Mouse (Mus musculus) midbrain, embryonic 14.5 days (tissue): ENCODE measurements around the gene Hnrnpa1. TPM values are rescaled to one million over a fixed set of nuclear protein-coding genes. Genes with fewer than 3 reads are reported as not detected.
A peak's percentile ranks its signal among the peaks of the same experiment; 100 is the strongest.

ENCODE experiments used
- ATAC-seq: fragments of 200-750 bp; cut with Nextera tagmentation; 2 replicates; pipeline ENCODE4 v1.8.0; 2017; ENCODE audit warnings: moderate number of reproducible peaks, moderate library complexity; ENCODE audit not compliant: low FRiP score, low TSS enrichment
- DNase-seq: peaks from one replicate; pipeline ENCODE4 v3.0.0-alpha.2; 2015
- H3K27ac ChIP-seq: fragments of 300-500 bp; sonication (generic); replicated peaks from 2 replicates; pipeline ENCODE4 v1.5.1; 2014; ENCODE audit warnings: mild to moderate bottlenecking, low read depth, low read length, moderate library complexity
- H3K27me3 ChIP-seq: fragments of 300-500 bp; sonication (generic); 2 replicates; pipeline ENCODE4 v1.6.1; 2014; ENCODE audit warnings: low read length, control low read depth, mixed read lengths; ENCODE audit not compliant: control insufficient read depth, insufficient read depth
- H3K36me3 ChIP-seq: fragments of 300-500 bp; sonication (generic); 2 replicates; pipeline ENCODE4 v1.6.1; 2014; ENCODE audit warnings: low read length, control low read depth; ENCODE audit not compliant: control insufficient read depth, insufficient read depth
- H3K4me1 ChIP-seq: fragments of 300-500 bp; sonication (generic); 2 replicates; pipeline ENCODE4 v1.6.1; 2014; ENCODE audit warnings: mild to moderate bottlenecking, antibody characterized with exemption, low read length, control low read depth; ENCODE audit not compliant: control insufficient read depth, insufficient read depth
- H3K4me2 ChIP-seq: fragments of 300-500 bp; sonication (generic); 2 replicates; pipeline ENCODE4 v1.6.1; 2014; ENCODE audit warnings: mild to moderate bottlenecking, low read length, moderate library complexity
- H3K4me3 ChIP-seq: fragments of 300-500 bp; sonication (generic); replicated peaks from 2 replicates; pipeline ENCODE4 v1.5.1; 2014; ENCODE audit warnings: low read depth, low read length
- H3K9ac ChIP-seq: fragments of 300-500 bp; sonication (generic); replicated peaks from 2 replicates; pipeline ENCODE4 v1.6.1; 2014; ENCODE audit warnings: mild to moderate bottlenecking, low read length, moderate library complexity
- H3K9me3 ChIP-seq: fragments of 300-500 bp; sonication (generic); 2 replicates; pipeline ENCODE4 v1.6.1; 2016; ENCODE audit warnings: low read length, control low read depth, mixed read lengths; ENCODE audit not compliant: control insufficient read depth
- WGBS: fragments of 180-500 bp; shearing (Covaris S2); extraction: QIAGEN DNeasy Blood & Tissue Kit; methylation state at CpG from one replicate; pipeline ENCODE4 v1.1.7; 2014; 5-methylcytosine and 5-hydroxymethylcytosine counted together
- polyA plus RNA-seq: library from polyadenylated mRNA; unstranded; fragments of >200 nt; fragmentation: Nextera tagmentation; extraction: Ambion mirVana; gene quantifications from 2 replicates; pipeline ENCODE4 v1.2.1, GENCODE M21; 2014

Hnrnpa1 gene
- 764 and 768 TPM in 2 replicates for polyA plus RNA-seq

GRCm38 (mm10) chr15:103240160-103241028 lies at the start of gene Hnrnpa1:
Hnrnpa1 (plus strand) TSS chr15:103240432.
- Histone ChIP-seq H3K4me3 (peak within 1 kb of the TSS; percentile 59), H3K9me3 (no peaks in the 10 kb centered on the region), H3K4me1 (peaks cover 30% of the 10 kb centered on the region), H3K9ac (peak within 1 kb of the TSS; percentile 74), H3K27ac (peak within 1 kb of the TSS; percentile 92), H3K4me2 (peak within 1 kb of the TSS; percentile 85), H3K36me3 (peaks cover 36% of the 10 kb centered on the region), H3K27me3 (no peaks in the 10 kb centered on the region)
- ATAC-seq = peak; percentile 94
- DNase-seq = peak; percentile 99
- WGBS = under 1% methylated on average over 47 of the region's 47 CpGs

- Histone ChIP-seq H3K36me3 (peaks cover 44% of the 10 kb centered on the region), H3K27me3 (no peaks in the 10 kb centered on the region), H3K27ac (no peak overlapping the region), H3K9me3 (no peaks in the 10 kb centered on the region), H3K4me3 (no peak overlapping the region), H3K4me1 (no peaks in the 10 kb centered on the region), H3K4me2 (no peak overlapping the region), H3K9ac (peak overlapping the region; percentile 20; the same call in 1 of the 2 replicates)
- WGBS = 69% methylated on average over 10 of the region's 10 CpGs
- ATAC-seq (no peak), DNase-seq (peak; percentile 76)
Measured at GRCm38 (mm10) chr15:103190531-103191462, 49.4 kb upstream of the Hnrnpa1 start.

- ATAC-seq (no peak), DNase-seq (no peak)
- Histone ChIP-seq H3K36me3 (peaks cover 68% of the 10 kb centered on the region), H3K27me3 (no peaks in the 10 kb centered on the region), H3K9me3 (no peaks in the 10 kb centered on the region), H3K4me2 (no peak overlapping the region), H3K4me3 (no peak overlapping the region), H3K27ac (no peak overlapping the region), H3K4me1 (no peaks in the 10 kb centered on the region), H3K9ac (no peak overlapping the region)
- 88% methylated on average over 2 of the region's 2 CpGs for WGBS
Measured at GRCm38 (mm10) chr15:103193606-103194005, 46.6 kb upstream of the Hnrnpa1 start.

- Histone ChIP-seq H3K4me2 (no peak overlapping the region), H3K27ac (no peak overlapping the region), H3K27me3 (no peaks in the 10 kb centered on the region), H3K4me1 (no peaks in the 10 kb centered on the region), H3K9ac (no peak overlapping the region), H3K9me3 (no peaks in the 10 kb centered on the region), H3K36me3 (peaks cover 82% of the 10 kb centered on the region), H3K4me3 (no peak overlapping the region)
- 94% methylated on average over 1 of the region's 1 CpGs for WGBS
- no peak for ATAC-seq
- no peak for DNase-seq
Measured at GRCm38 (mm10) chr15:103196835-103197234, 43.4 kb upstream of the Hnrnpa1 start.

GRCm38 (mm10) chr15:103197785-103198184 lies 42.4 kb upstream of the Hnrnpa1 start:
- Histone ChIP-seq H3K4me3 (no peak overlapping the region), H3K27me3 (no peaks in the 10 kb centered on the region), H3K27ac (no peak overlapping the region), H3K36me3 (peaks cover 79% of the 10 kb centered on the region), H3K9me3 (no peaks in the 10 kb centered on the region), H3K9ac (no peak overlapping the region), H3K4me1 (no peaks in the 10 kb centered on the region), H3K4me2 (no peak overlapping the region)
- ATAC-seq (no peak), DNase-seq (no peak)
- 85% methylated on average over 4 of the region's 4 CpGs for WGBS

GRCm38 (mm10) chr15:103202088-103202793 lies 38.0 kb upstream of the Hnrnpa1 start:
- Histone ChIP-seq H3K4me3 (no peak overlapping the region), H3K9ac (no peak overlapping the region), H3K4me2 (no peak overlapping the region), H3K9me3 (no peaks in the 10 kb centered on the region), H3K27ac (no peak overlapping the region), H3K27me3 (no peaks in the 10 kb centered on the region), H3K36me3 (peaks cover 84% of the 10 kb centered on the region), H3K4me1 (no peaks in the 10 kb centered on the region)
- DNase-seq = no peak
- 74% methylated on average over 6 of the region's 6 CpGs for WGBS
- ATAC-seq = no peak

- H3K27ac ChIP-seq = no peak overlapping the region
- H3K9me3 ChIP-seq = no peaks in the 10 kb centered on the region
- WGBS = 60% methylated on average over 2 of the region's 2 CpGs
- no peak overlapping the region for H3K4me2 ChIP-seq
- DNase-seq (peak; percentile 52), ATAC-seq (no peak)
- no peak overlapping the region for H3K4me3 ChIP-seq
- no peaks in the 10 kb centered on the region for H3K4me1 ChIP-seq
- peaks cover 74% of the 10 kb centered on the region for H3K36me3 ChIP-seq
- no peak overlapping the region for H3K9ac ChIP-seq
- H3K27me3 ChIP-seq = no peaks in the 10 kb centered on the region
Measured at GRCm38 (mm10) chr15:103205156-103205555, 35.1 kb upstream of the Hnrnpa1 start.

GRCm38 (mm10) chr15:103214149-103214548 lies 26.1 kb upstream of the Hnrnpa1 start:
- WGBS = 13% methylated on average over 2 of the region's 2 CpGs
- H3K9ac ChIP-seq = no peak overlapping the region
- H3K4me2 ChIP-seq = peak overlapping the region; percentile 55
- H3K36me3 ChIP-seq = peaks cover 34% of the 10 kb centered on the region
- DNase-seq (peak; percentile 56), ATAC-seq (no peak)
- no peaks in the 10 kb centered on the region for H3K9me3 ChIP-seq
- peaks cover 29% of the 10 kb centered on the region for H3K4me1 ChIP-seq
- H3K27me3 ChIP-seq = no peaks in the 10 kb centered on the region
- peak overlapping the region; percentile 20 for H3K4me3 ChIP-seq
- peak overlapping the region; percentile 66 for H3K27ac ChIP-seq
